Mouse (Mus musculus): ENCODE results near the gene Cysltr1. TPM values are rescaled to one million over a fixed set of nuclear protein-coding genes. Genes with fewer than 3 reads are reported as not detected.

Cysltr1 gene
- polyA plus RNA-seq, 1 experiment from 2014 or later: 1.9 TPM

DNA sequence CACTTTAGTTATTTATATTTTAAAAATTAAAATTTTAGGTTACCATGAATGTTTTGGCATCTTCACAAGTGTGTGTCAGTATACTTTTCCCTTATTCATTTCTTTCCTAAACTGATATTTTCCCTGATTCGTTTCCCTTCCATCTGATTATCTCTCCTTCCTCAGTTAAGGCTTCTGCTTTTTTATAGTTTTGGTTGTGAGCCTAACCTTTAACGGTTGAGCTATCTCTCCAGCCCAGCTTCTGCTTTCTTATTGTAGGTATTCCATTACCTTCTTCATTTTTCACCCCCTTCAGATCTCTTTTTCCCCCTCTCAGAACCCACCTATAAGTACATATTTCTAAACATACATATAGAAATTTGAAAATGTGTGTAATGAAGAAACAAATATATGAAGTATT lies 48.0 kb downstream of the Cysltr1 start:
- H3K27ac ChIP-seq: no peak overlapping the region
- no peaks in the 10 kb centered on the region for H3K9me3 ChIP-seq
- H3K4me1 ChIP-seq: no peaks in the 10 kb centered on the region
- no peaks in the 10 kb centered on the region for H3K36me3 ChIP-seq
- WGBS: 67% methylated on average over 2 of the region's 2 CpGs
- DNase-seq (ENCODE audit: low spot score): no peak
- no peaks in the 10 kb centered on the region for H3K27me3 ChIP-seq (ENCODE audit: insufficient read depth, poor library complexity, severe bottlenecking)
- H3K4me3 ChIP-seq: no peak overlapping the region

DNA sequence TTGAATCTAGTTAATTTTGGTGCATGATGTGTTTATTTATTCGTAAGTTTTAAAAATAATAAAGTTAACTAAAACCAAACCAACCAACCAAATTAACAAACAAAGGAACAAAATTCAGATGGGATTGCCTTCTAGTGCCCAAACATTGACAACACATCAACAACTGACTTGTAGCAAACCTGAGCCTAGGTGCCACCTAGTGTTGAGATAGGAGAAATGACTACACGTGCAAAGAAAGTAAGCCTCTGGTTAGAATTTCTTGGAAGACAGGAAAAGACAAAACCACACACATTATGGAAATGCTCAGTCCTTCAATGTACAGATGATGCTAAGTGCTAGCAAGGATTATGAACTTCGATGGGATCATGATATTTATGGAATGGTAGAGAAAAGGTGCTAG lies 67.1 kb downstream of the Cysltr1 start:
- no peaks in the 10 kb centered on the region for H3K36me3 ChIP-seq
- no peak for DNase-seq (ENCODE audit: low spot score)
- H3K27ac ChIP-seq: no peak overlapping the region
- no peak overlapping the region for H3K4me3 ChIP-seq
- H3K9me3 ChIP-seq: no peaks in the 10 kb centered on the region
- H3K27me3 ChIP-seq (ENCODE audit: insufficient read depth, poor library complexity, severe bottlenecking): no peaks in the 10 kb centered on the region
- H3K4me1 ChIP-seq: no peaks in the 10 kb centered on the region
- WGBS: 24% methylated on average over 3 of the region's 3 CpGs

Other genes starting within 250 kb of the Cysltr1 start
- 25.4 and 40.1 TPM in 2 replicates for gene Fndc3c1, start 118.3 kb downstream of the Cysltr1 start, polyA plus RNA-seq (2016; fragmentation: Nextera tagmentation; extraction: Ambion mirVana)
- 0.10 and 0.55 TPM in 2 replicates for gene Gm5127, start 20.5 kb downstream of the Cysltr1 start, polyA plus RNA-seq (2016; fragmentation: Nextera tagmentation; extraction: Ambion mirVana)
- gene Rtl3, start 237.0 kb upstream of the Cysltr1 start, polyA plus RNA-seq (2016; fragmentation: Nextera tagmentation; extraction: Ambion mirVana): 1.5 and 3.0 TPM in 2 replicates

All from heart, embryonic 10.5 days (tissue).